Mouse (Mus musculus) kidney, embryonic 15.5 days (tissue): ENCODE measurements around the gene AU041133. TPM values are rescaled to one million over a fixed set of nuclear protein-coding genes. Genes with fewer than 3 reads are reported as not detected.

Experiments used
- polyA plus RNA-seq: library from polyadenylated mRNA; unstranded; fragments of >200 nt; fragmentation: Nextera tagmentation; extraction: Ambion mirVana; gene quantifications from 2 replicates; pipeline ENCODE4 v1.2.1, GENCODE M21; 2015

The AU041133 gene
- polyA plus RNA-seq, 1 experiment from 2014 or later, result 5.7 TPM

Other genes starting within 250 kb of the AU041133 start
- gene Zfp781, start 197.5 kb upstream of the AU041133 start, polyA plus RNA-seq, result 3.8 and 5.9 TPM in 2 replicates
- 13.9 and 15.9 TPM in 2 replicates for gene Zfp873, start 79.9 kb upstream of the AU041133 start, polyA plus RNA-seq
- gene BC024063, start 44.7 kb upstream of the AU041133 start, polyA plus RNA-seq, result 5.6 and 6.1 TPM in 2 replicates
- 14.3 and 17.3 TPM in 2 replicates for gene Zfp938, start 113.3 kb downstream of the AU041133 start, polyA plus RNA-seq
- not detected in 2 replicates for gene 4932415D10Rik, start 188.6 kb downstream of the AU041133 start, polyA plus RNA-seq
- gene Gm4924, start 226.2 kb downstream of the AU041133 start, polyA plus RNA-seq, result 11.6 and 12.2 TPM in 2 replicates